Mouse (Mus musculus): ENCODE results near the gene Zbtb3. TPM values are rescaled to one million over a fixed set of nuclear protein-coding genes. Genes with fewer than 3 reads are reported as not detected.

Zbtb3 gene
- total and polyA plus RNA-seq, 3 experiments: 1.2 to 2.5 (median 2.2) TPM

DNA sequence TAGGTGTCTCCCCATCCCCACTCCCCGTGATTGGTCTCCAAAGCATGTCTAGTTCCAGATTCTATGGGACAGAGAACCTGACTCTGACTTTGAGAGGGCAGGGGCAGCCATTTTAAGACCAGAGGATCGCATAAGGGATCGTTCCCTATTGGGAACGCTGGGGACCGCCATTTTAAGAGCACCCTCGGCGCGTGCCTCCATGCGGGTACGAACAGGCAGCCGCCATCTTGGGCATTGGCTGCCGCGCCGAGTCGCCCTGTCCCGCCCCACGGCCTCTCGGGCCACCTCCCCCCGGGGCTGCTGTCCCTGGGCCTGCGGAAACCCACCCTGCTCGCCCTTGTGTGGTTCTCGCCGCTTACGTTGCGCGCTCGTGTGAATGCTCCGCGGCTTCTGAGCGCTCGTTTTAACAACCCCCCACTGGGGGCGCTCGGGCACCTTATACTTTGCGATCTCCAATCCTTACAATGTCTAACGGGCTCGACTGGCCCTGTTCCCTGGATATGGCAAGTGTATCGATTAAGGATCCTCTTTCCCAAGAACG lies 35.0 kb downstream of the Zbtb3 start, which contains the start of gene Bscl2 (continued):
- TF ChIP-seq JUND (conservative IDR thresholded peaks at IDR 0.05; ENCODE audit: low read depth, low read length): no peak
- TF ChIP-seq POLR2AphosphoS2 (IDR thresholded peaks at IDR 0.05; ENCODE audit: low read depth, low read length): peak; percentile 70
- TF ChIP-seq NELFE (IDR thresholded peaks at IDR 0.05; ENCODE audit: low read depth, low read length): peak; percentile 44; the same call in 1 of the 2 replicates
- TF ChIP-seq BHLHE40 (IDR thresholded peaks at IDR 0.05; ENCODE audit: low read depth, low read length): peak; percentile 59
- TF ChIP-seq MEF2A (IDR thresholded peaks at IDR 0.05; ENCODE audit: borderline replicate concordance, low read depth, low read length): peak; percentile 12
- peak; percentile 87 for TF ChIP-seq MAX (IDR thresholded peaks at IDR 0.05; ENCODE audit: low read length)
- TF ChIP-seq TCF12 (IDR thresholded peaks at IDR 0.05; ENCODE audit: low read depth, low read length): peak; percentile 70
- no peak for TF ChIP-seq E2F4 (IDR thresholded peaks at IDR 0.05; ENCODE audit: insufficient replicate concordance, low read depth, low read length)
- no peak for TF ChIP-seq MAZ (IDR thresholded peaks at IDR 0.05; ENCODE audit: low read depth, low read length)
- no peak for TF ChIP-seq USF1 (IDR thresholded peaks at IDR 0.05; ENCODE audit: low read depth, low read length)
- peak; percentile 63 for TF ChIP-seq HCFC1 (IDR thresholded peaks at IDR 0.05; ENCODE audit: low read depth, low read length)

DNA sequence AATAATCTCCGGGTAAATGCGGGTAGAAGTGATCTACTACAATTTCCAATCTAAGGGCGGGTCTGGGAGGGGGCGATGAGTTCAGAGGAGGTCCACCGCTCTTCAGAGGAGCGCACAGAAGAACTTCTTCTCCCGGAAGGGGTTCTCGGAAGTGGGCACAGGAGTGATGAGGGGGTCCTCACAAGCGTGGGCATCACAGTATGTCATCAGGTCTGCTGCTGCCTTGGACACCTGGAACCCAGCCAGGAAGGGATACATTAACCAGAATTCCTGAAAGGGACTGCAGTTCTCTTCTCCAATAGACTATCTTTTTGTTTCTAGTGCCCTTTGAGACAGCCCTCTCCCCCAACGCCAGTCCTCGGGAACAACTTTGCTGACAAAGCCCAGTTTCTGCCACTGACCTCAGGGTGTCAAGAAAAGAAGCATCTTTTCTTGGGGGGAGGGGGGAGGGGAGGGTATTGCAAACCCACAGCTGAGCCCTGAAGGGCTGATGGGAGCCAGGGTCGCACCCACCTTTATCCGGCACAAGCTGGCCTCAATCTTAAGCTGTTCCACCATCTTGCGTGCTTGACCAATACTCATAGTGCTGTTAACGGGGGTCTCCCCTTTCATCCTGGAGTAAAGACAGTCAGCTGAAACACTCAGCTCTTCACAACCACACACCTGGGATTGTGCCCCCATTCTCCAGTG lies 35.8 kb downstream of the Zbtb3 start:
- H3K27ac ChIP-seq (ENCODE audit: insufficient read depth, low read depth): peak overlapping the region; percentile 92
- H3K36me3 ChIP-seq (replicated peaks in 1 of 2; ENCODE audit: control insufficient read depth in 1 of 2, insufficient read depth in 1 of 2, low read length in 1 of 2): peaks cover 17 to 53% of the 10 kb centered on the region in 2 experiments
- peaks cover 11 to 45% of the 10 kb centered on the region in 2 experiments for H3K4me1 ChIP-seq (ENCODE audit: control insufficient read depth in 1 of 2, insufficient read depth in 2 of 2)
- H3K9me3 ChIP-seq (replicated peaks; ENCODE audit: low read length): no peaks in the 10 kb centered on the region
- no peaks in the 10 kb centered on the region for H3K27me3 ChIP-seq (replicated peaks)
- TF ChIP-seq MYC (IDR thresholded peaks at IDR 0.05; ENCODE audit: low read depth, low read length) (no peak), POLR2AphosphoS2 (IDR thresholded peaks at IDR 0.05; ENCODE audit: low read depth, low read length) (no peak; the same call in 1 of the 2 replicates), UBTF (IDR thresholded peaks at IDR 0.05; ENCODE audit: low read depth, low read length) (no peak)
- peaks cover 20% of the 10 kb centered on the region for H3K79me2 ChIP-seq (replicated peaks; ENCODE audit: control insufficient read depth, extremely low read depth, insufficient read depth, poor library complexity, severe bottlenecking)
- no peak for DNase-seq (ENCODE audit: extremely low read depth)
- H3K9ac ChIP-seq (ENCODE audit: insufficient read depth, low read depth): peak overlapping the region; percentile 75
- peak overlapping the region; percentile 96 for H3K4me2 ChIP-seq (ENCODE audit: insufficient read depth, low read depth, poor library complexity, severe bottlenecking)
- in situ Hi-C loops (cut with MboI; ENCODE audit: low pct_ligation_motif_present, low pct_unique_long_range_greater_than_20kb, low sequenced_read_pairs) (loop anchor here (25.0 kb wide), 1 partner anchor 1024 kb away; no protein-coding TSS in a partner anchor), dilution Hi-C loops (cut with MboI; ENCODE audit: extremely low pct_ligation_motif_present, extremely low pct_unique_long_range_greater_than_20kb, low sequenced_read_pairs) (no loop called here)
- H3K4me3 ChIP-seq (replicated peaks in 1 of 3; ENCODE audit: low read depth in 2 of 3, low read length in 2 of 3, poor library complexity in 1 of 3): peak overlapping the region; percentile 56 to 65 (median 62)

DNA sequence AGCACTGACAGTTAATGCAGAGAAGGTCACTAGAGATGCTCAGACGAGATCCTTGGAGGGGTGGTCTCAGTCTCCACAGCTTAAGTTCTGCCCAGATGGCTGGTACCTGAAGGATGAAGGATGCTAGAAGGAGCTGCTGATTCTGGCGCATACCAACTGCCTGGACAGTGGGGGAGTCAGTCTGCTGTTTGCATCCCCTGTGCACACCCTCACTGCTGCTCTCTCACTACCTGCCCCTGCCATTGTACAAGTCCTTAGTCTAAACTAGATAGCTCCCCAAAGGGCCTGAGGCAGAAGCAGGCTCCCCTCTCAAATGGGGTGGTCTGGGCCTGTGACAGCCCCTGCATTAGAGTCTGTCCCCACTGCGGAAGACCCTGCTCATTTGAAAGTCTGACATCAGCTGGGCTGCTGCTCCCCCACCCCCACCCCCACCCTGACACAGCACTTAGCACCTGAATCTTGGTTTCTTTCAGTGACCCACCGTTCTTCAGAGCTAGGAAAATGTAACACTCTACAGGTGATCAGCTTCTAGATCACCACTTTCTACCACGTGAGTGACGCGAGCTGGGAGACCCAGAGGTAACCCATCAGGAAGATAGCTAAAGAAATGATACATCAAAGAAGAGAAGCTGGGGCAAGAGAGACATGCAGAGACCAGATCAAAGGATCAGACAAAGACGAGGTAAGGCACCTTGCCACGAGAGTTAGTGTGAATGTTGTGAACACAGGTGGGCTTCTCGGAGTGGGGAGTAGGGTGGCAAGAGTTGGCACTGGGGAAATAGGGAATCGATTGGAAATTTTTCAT lies 37.0 kb downstream of the Zbtb3 start, which contains the start of gene Gng3:
Gng3 (minus strand) TSS at position 92 of the 805 bp plus-strand sequence.
- peaks cover 15 to 51% of the 10 kb centered on the region in 2 experiments for H3K36me3 ChIP-seq (replicated peaks in 1 of 2; ENCODE audit: control insufficient read depth in 1 of 2, insufficient read depth in 1 of 2, low read length in 1 of 2)
- no peak for TF ChIP-seq NELFE (IDR thresholded peaks at IDR 0.05; ENCODE audit: low read depth, low read length)
- 0 out of 2 replicates have a peak, but pooled peaks have one; percentile 15 for TF ChIP-seq NRF1 (IDR thresholded peaks at IDR 0.05; ENCODE audit: low read depth, low read length)
- no peak for TF ChIP-seq MAFK (IDR thresholded peaks at IDR 0.05; ENCODE audit: insufficient replicate concordance, low read length)
- TF ChIP-seq MEF2A (IDR thresholded peaks at IDR 0.05; ENCODE audit: borderline replicate concordance, low read depth, low read length): peak; percentile 44; the same call in 1 of the 2 replicates
- TF ChIP-seq SIN3A (IDR thresholded peaks at IDR 0.05; ENCODE audit: low read length): peak; percentile 73
- TF ChIP-seq IRF4 (IDR thresholded peaks at IDR 0.05; ENCODE audit: low read depth, low read length): 0 out of 2 replicates have a peak, but pooled peaks have one; percentile 17
- TF ChIP-seq CHD1 (IDR thresholded peaks at IDR 0.05; ENCODE audit: low read depth, low read length): peak; percentile 98
- TF ChIP-seq JUND (conservative IDR thresholded peaks at IDR 0.05; ENCODE audit: low read depth, low read length): no peak
- TF ChIP-seq ZKSCAN1 (IDR thresholded peaks at IDR 0.05; ENCODE audit: borderline replicate concordance, low read depth, low read length): no peak
- TF ChIP-seq ELF1 (IDR thresholded peaks at IDR 0.05; ENCODE audit: low read depth, low read length): peak; percentile 76
- no peak for TF ChIP-seq KAT2A (IDR thresholded peaks at IDR 0.05; ENCODE audit: insufficient replicate concordance, low read length)
- TF ChIP-seq BHLHE40 (IDR thresholded peaks at IDR 0.05; ENCODE audit: low read depth, low read length): peak; percentile 36; the same call in 1 of the 2 replicates
- TF ChIP-seq MXI1 (IDR thresholded peaks at IDR 0.05; ENCODE audit: low read depth, low read length): peak; percentile 48; the same call in 1 of the 2 replicates
- TF ChIP-seq USF1 (IDR thresholded peaks at IDR 0.05; ENCODE audit: low read depth, low read length): no peak
- no peak; the same call in 1 of the 2 replicates for TF ChIP-seq MAZ (IDR thresholded peaks at IDR 0.05; ENCODE audit: low read depth, low read length)
- 0 out of 2 replicates have a peak, but pooled peaks have one; percentile 46 for TF ChIP-seq MAX (IDR thresholded peaks at IDR 0.05; ENCODE audit: low read length)
- peak; percentile 77 for TF ChIP-seq TCF12 (IDR thresholded peaks at IDR 0.05; ENCODE audit: low read depth, low read length)

More for the DNA sequence above, 37.0 kb downstream of the Zbtb3 start, which contains the start of gene Gng3:
- Histone ChIP-seq H3K27me3 (replicated peaks) (no peaks in the 10 kb centered on the region), H3K4me1 (ENCODE audit: control insufficient read depth in 1 of 2, insufficient read depth in 2 of 2) (peaks cover 11 to 45% of the 10 kb centered on the region in 2 experiments), H3K9ac (ENCODE audit: insufficient read depth, low read depth) (peak within 1 kb of the TSS; percentile 75), H3K27ac (ENCODE audit: insufficient read depth, low read depth) (peak within 1 kb of the TSS; percentile 92), H3K4me2 (ENCODE audit: insufficient read depth, low read depth, poor library complexity, severe bottlenecking) (peak within 1 kb of the TSS; percentile 96), H3K4me3 (replicated peaks in 1 of 3; ENCODE audit: low read depth in 2 of 3, low read length in 2 of 3, poor library complexity in 1 of 3) (peak within 1 kb of the TSS; percentile 56 to 81 (median 65)), H3K9me3 (replicated peaks; ENCODE audit: low read length) (no peaks in the 10 kb centered on the region), H3K79me2 (replicated peaks; ENCODE audit: control insufficient read depth, extremely low read depth, insufficient read depth, poor library complexity, severe bottlenecking) (peaks cover 20% of the 10 kb centered on the region)
- dilution Hi-C loops (cut with MboI; ENCODE audit: extremely low pct_ligation_motif_present, extremely low pct_unique_long_range_greater_than_20kb, low sequenced_read_pairs) (no loop called here), in situ Hi-C loops (cut with MboI; ENCODE audit: low pct_ligation_motif_present, low pct_unique_long_range_greater_than_20kb, low sequenced_read_pairs) (loop anchor here (25.0 kb wide), 1 partner anchor 1023 kb away; no protein-coding TSS in a partner anchor)
- peak; percentile 64 for DNase-seq (ENCODE audit: extremely low read depth)
